Mouse (Mus musculus) kidney, embryonic 16.5 days (tissue): ENCODE results near the gene Cd83. TPM values are rescaled to one million over a fixed set of nuclear protein-coding genes. Genes with fewer than 3 reads are reported as not detected.

ENCODE experiments used
- ATAC-seq: fragments of 200-750 bp; cut with Nextera tagmentation; 2 replicates; pipeline ENCODE4 v1.8.0; 2017; ENCODE audit warnings: moderate TSS enrichment; ENCODE audit not compliant: low FRiP score, low TSS enrichment
- H3K27ac ChIP-seq: fragments of 300-500 bp; sonication (generic); 2 replicates; pipeline ENCODE4 v1.5.1; 2014; ENCODE audit warnings: low read length
- H3K27me3 ChIP-seq: fragments of 300-500 bp; sonication (generic); 2 replicates; pipeline ENCODE4 v1.6.1; 2014; ENCODE audit warnings: low read length, control low read depth, mixed read lengths; ENCODE audit not compliant: insufficient read depth
- H3K36me3 ChIP-seq: fragments of 300-500 bp; sonication (generic); 2 replicates; pipeline ENCODE4 v1.6.1; 2014; ENCODE audit warnings: low read length, control low read depth, mixed read lengths; ENCODE audit not compliant: insufficient read depth
- H3K4me1 ChIP-seq: fragments of 300-500 bp; sonication (generic); 2 replicates; pipeline ENCODE4 v1.6.1; 2014; ENCODE audit warnings: low read length, control low read depth, mixed read lengths; ENCODE audit not compliant: insufficient read depth
- H3K4me2 ChIP-seq: fragments of 300-500 bp; sonication (generic); replicated peaks from 2 replicates; pipeline ENCODE4 v1.6.1; 2014; ENCODE audit warnings: low read depth, low read length
- H3K4me3 ChIP-seq: fragments of 300-500 bp; sonication (generic); 2 replicates; pipeline ENCODE4 v1.5.1; 2014; ENCODE audit warnings: mild to moderate bottlenecking, low read length
- H3K9ac ChIP-seq: fragments of 300-500 bp; sonication (generic); replicated peaks from 2 replicates; pipeline ENCODE4 v1.6.1; 2014; ENCODE audit warnings: low read length
- H3K9me3 ChIP-seq: fragments of 300-500 bp; sonication (generic); 2 replicates; pipeline ENCODE4 v1.6.1; 2016; ENCODE audit warnings: low read length, control low read depth
- whole genome bisulfite sequencing: fragments of 180-500 bp; shearing (Covaris S2); extraction: QIAGEN DNeasy Blood & Tissue Kit; methylation state at CpG from one replicate; pipeline ENCODE4 v1.1.7; 2014; 5-methylcytosine and 5-hydroxymethylcytosine counted together
- polyA plus RNA-seq: library from polyadenylated mRNA; unstranded; fragments of >200 nt; fragmentation: Nextera tagmentation; extraction: Ambion mirVana; gene quantifications from 2 replicates; pipeline ENCODE4 v1.2.1, GENCODE M21; 2015

Gene Cd83
- polyA plus RNA-seq, 1 experiment from 2014 or later: 35.2 TPM

DNA sequence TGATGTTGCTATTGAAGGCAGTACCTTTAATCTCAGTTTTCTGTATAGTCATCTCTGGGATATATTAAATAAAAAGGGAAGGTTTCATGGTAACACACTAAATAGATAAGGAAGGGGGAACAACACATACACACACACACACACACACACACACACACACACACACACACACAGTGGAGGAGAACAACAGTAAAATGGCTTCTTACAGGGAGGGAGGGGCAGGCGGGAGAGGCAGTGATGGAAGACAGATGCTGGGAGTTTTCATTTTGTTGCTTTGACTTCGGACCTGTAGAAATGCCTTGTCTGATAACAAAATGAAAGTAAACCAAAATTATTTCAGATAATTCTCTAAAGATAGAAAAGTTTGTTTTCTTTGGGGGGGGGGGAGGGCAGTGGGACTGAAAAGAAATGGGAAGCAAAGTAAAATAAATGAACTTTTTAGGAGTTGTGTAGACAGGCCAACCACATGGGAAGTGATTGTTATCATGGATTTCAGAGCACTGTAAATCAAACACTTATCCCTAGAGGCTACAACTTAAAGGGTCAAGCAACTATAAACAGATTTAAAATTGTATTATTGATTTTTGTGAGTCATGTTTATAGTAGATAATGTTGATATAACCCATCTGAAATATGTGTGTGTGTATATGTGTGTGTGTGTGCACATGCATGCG is 30.0 kb upstream of the Cd83 start:
- H3K4me3 ChIP-seq: no peak overlapping the region
- H3K4me2 ChIP-seq: no peak overlapping the region
- H3K9ac ChIP-seq: no peak overlapping the region
- H3K27ac ChIP-seq: peak overlapping the region; percentile 58; the same call in 1 of the 2 replicates
- H3K36me3 ChIP-seq: no peaks in the 10 kb centered on the region
- ATAC-seq: peak; percentile 76
- H3K9me3 ChIP-seq: no peaks in the 10 kb centered on the region
- H3K4me1 ChIP-seq: peaks cover 3% of the 10 kb centered on the region
- H3K27me3 ChIP-seq: 0 out of 2 replicates have a peak, but pooled peaks cover 2% of the 10 kb centered on the region
- WGBS: 61% methylated on average over 3 of the region's 3 CpGs

DNA sequence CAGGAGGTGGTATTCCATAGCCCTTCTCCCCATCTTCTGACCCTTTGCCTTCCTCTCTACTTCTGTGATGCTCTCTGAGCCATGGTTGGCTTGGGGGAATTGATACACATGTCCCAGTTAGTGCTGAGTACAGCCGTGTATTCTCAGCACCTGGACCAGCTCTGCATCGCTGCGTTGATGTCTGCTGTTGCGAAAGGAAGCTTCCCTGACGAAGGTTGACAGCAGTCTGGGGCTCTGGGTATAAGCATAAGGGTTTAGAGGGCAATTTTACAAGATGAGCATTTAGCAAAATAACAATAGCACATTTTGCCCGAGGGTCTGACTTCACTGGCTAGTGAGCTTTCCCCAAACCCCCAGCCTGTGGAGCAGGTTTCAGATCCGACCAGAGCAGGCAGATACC is 29.0 kb upstream of the Cd83 start:
- no peak for ATAC-seq
- no peaks in the 10 kb centered on the region for H3K36me3 ChIP-seq
- H3K9ac ChIP-seq: no peak overlapping the region
- no peak overlapping the region for H3K4me2 ChIP-seq
- no peak overlapping the region for H3K4me3 ChIP-seq
- no peaks in the 10 kb centered on the region for H3K9me3 ChIP-seq
- WGBS: 79% methylated on average over 7 of the region's 7 CpGs
- peaks cover 3% of the 10 kb centered on the region for H3K4me1 ChIP-seq
- 0 out of 2 replicates have a peak, but pooled peaks cover 2% of the 10 kb centered on the region for H3K27me3 ChIP-seq
- H3K27ac ChIP-seq: no peak overlapping the region

- H3K27ac ChIP-seq: no peak overlapping the region
- H3K4me3 ChIP-seq: no peak overlapping the region
- H3K4me2 ChIP-seq: no peak overlapping the region
- ATAC-seq: no peak
- 90% methylated on average over 12 of the region's 12 CpGs for WGBS
- no peak overlapping the region for H3K9ac ChIP-seq
- H3K4me1 ChIP-seq: no peaks in the 10 kb centered on the region
- H3K27me3 ChIP-seq: no peaks in the 10 kb centered on the region
- H3K36me3 ChIP-seq: no peaks in the 10 kb centered on the region
- no peaks in the 10 kb centered on the region for H3K9me3 ChIP-seq
Observed at GRCm38 (mm10) chr13:43761156-43761855, 23.3 kb upstream of the Cd83 start.

DNA sequence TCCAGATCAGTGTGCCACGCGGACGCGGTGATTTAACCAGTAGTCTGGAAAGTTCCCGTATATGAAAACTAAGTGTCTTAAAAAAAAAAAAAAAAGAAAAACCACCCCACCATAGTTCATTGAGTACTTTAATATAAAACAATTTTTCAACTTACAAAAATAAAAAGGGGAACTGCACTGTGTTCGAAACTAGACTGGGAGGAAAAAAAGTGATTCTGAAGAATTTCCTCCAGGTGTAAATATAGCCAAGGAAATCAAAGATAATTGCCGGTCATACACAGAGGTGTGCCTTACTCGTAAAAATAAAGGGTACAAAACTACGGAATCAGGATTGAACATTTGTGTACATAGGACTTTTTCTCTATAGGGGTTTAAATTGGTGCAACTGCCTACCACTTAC is 21.7 kb upstream of the Cd83 start:
- ATAC-seq: no peak

DNA sequence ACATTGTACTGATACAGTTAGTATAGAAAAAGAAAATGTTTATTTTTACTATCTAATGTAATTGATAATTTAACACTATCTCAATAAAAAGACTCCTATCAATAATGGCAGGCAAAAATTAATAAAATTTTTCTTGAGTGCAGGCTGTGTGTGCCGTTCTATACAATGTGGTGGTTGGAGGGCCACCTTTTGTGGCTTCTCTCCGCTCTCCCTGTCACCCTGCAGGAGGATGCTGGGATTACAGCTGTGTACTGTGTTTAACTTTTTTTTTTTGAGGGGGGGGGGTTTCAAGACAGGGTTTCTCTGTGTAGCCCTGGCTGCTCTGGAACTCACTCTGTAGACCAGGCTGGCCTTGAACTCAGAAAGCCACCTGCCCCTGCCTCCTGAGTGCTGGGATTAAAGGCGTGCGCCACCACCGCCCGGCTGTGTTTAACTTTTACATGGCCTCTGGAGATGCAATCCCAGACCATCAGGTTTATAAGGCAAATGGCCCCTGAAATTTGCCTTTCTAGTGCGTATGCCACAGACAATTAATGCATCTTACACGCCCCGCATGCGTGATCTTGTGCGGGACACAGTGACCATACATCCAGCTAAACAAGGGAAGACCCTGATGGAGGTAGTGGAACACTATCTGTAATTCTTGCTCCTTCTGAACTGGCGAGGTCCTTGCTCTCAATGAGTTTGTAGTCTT is 21.1 kb upstream of the Cd83 start:
- H3K36me3 ChIP-seq: no peaks in the 10 kb centered on the region

More for the DNA sequence above, 21.7 kb upstream of the Cd83 start:
- Histone ChIP-seq H3K27me3 (no peaks in the 10 kb centered on the region), H3K4me1 (no peaks in the 10 kb centered on the region), H3K4me2 (no peak overlapping the region), H3K4me3 (no peak overlapping the region), H3K9me3 (no peaks in the 10 kb centered on the region), H3K36me3 (no peaks in the 10 kb centered on the region), H3K9ac (no peak overlapping the region), H3K27ac (no peak overlapping the region)
- 95% methylated on average over 9 of the region's 9 CpGs for WGBS

DNA sequence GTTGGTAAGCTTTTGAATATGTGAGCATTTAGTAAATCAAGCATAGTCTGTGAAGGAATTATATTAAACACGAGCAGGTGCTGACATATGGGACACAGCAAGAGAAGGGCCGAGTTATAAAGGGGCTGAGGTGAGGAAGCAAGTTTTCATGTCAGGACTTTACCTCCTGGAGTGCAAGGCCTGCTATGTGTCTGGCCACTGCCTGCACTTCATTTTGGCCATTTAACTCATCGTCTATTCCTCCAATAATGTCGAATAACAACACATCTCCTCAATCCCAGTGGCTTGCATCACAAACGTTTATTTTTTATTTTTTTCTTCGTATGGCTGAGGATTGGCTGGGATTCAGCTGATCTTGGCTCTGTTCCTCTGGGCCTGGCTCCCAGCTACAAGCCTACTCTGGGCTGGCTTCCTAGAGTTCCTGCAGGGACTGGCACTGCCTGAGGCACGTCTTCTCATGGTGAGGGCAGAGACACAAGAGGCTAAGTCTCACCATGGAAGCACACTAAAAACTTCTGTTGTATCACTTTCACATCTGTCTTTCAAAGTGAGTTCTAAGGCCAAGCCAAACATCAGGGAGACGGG is 20.5 kb upstream of the Cd83 start:
- H3K9ac ChIP-seq: no peak overlapping the region
- H3K27ac ChIP-seq: no peak overlapping the region
- H3K4me1 ChIP-seq: 0 out of 2 replicates have a peak, but pooled peaks cover 7% of the 10 kb centered on the region
- H3K4me3 ChIP-seq: no peak overlapping the region
- 64% methylated on average over 8 of the region's 8 CpGs for WGBS
- no peak for ATAC-seq
- H3K36me3 ChIP-seq: no peaks in the 10 kb centered on the region
- H3K9me3 ChIP-seq: no peaks in the 10 kb centered on the region
- H3K27me3 ChIP-seq: no peaks in the 10 kb centered on the region
- no peak overlapping the region for H3K4me2 ChIP-seq

More for the DNA sequence above, 21.1 kb upstream of the Cd83 start:
- Histone ChIP-seq H3K27me3 (no peaks in the 10 kb centered on the region), H3K4me1 (0 out of 2 replicates have a peak, but pooled peaks cover 2% of the 10 kb centered on the region), H3K4me2 (no peak overlapping the region), H3K4me3 (no peak overlapping the region), H3K9ac (no peak overlapping the region), H3K9me3 (no peaks in the 10 kb centered on the region), H3K27ac (no peak overlapping the region)
- 93% methylated on average over 12 of the region's 12 CpGs for WGBS
- ATAC-seq: no peak

DNA sequence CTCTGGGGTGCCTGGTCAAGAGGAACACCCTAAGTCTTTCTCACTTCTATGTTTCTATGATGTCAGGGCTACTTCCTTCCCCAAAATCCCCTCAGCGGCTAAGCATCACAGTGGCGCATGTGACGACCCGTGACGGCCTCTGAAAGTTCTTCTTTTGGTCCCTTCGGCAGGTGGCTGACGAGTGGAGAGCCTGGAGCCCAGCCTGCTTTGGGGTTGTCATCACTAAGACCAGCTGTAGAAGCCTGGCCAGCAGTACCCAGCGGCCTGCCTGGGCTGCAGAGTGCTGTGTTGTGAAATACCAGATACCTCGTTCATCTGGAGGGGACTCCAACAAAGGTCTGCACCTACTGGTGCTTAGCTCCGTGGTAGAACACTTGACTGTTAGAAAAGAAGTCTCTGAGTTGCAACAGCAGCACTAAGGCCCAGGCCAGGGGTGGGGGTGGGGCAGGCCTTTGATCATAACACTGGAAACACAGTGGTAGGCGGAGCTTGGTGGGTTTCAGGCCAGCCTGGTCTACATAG is 19.2 kb upstream of the Cd83 start:
- Histone ChIP-seq H3K27me3 (no peaks in the 10 kb centered on the region), H3K27ac (no peak overlapping the region), H3K4me3 (no peak overlapping the region), H3K4me2 (no peak overlapping the region), H3K4me1 (0 out of 2 replicates have a peak, but pooled peaks cover 7% of the 10 kb centered on the region), H3K9ac (no peak overlapping the region), H3K36me3 (no peaks in the 10 kb centered on the region), H3K9me3 (no peaks in the 10 kb centered on the region)
- WGBS: 77% methylated on average over 11 of the region's 11 CpGs
- ATAC-seq: no peak

DNA sequence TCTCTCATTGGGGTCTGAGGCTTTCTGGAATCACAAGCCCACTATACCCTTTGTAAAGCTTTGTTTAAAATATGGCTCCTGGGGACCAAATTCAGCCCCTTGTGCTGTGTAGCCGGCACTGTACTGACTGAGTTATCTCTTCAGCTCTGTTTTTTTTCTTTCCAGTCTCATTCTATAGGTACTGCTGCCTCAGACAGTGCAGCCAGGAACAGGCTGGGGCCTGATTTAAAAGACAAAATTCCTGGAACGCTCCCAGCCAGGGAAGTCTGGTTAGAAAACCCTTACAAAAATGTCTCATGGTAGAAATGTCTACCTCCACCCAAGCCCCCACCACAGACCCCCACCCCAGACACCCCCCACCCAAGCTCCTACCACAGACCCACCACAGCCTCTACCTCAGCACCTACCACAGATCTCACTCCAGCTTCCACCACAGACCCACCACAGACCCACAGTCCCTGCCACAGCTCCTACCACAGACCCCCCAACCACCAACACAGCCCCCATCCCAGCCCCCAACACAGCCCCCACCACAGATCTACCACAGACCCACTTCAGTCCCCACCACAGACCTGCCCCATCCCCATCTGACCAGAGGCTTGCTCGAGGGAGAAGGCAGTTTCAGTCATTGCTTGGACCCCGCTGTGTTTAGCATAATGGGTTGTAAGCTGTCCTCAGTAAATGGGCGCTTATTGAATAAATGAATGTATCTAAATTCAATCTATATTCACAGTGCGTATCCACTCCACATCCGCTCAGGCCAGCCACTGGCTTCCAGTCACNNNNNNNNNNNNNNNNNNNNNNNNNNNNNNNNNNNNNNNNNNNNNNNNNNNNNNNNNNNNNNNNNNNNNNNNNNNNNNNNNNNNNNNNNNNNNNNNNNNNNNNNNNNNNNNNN is 17.5 kb upstream of the Cd83 start:
- H3K27ac ChIP-seq: no peak overlapping the region
- H3K36me3 ChIP-seq: no peaks in the 10 kb centered on the region
- no peak overlapping the region for H3K9ac ChIP-seq
- no peak overlapping the region for H3K4me3 ChIP-seq
- H3K9me3 ChIP-seq: no peaks in the 10 kb centered on the region
- WGBS: 70% methylated on average over 7 of the region's 7 CpGs
- 0 out of 2 replicates have a peak, but pooled peaks have one; percentile 13 for ATAC-seq
- H3K27me3 ChIP-seq: no peaks in the 10 kb centered on the region
- no peak overlapping the region for H3K4me2 ChIP-seq
- 0 out of 2 replicates have a peak, but pooled peaks cover 7% of the 10 kb centered on the region for H3K4me1 ChIP-seq

DNA sequence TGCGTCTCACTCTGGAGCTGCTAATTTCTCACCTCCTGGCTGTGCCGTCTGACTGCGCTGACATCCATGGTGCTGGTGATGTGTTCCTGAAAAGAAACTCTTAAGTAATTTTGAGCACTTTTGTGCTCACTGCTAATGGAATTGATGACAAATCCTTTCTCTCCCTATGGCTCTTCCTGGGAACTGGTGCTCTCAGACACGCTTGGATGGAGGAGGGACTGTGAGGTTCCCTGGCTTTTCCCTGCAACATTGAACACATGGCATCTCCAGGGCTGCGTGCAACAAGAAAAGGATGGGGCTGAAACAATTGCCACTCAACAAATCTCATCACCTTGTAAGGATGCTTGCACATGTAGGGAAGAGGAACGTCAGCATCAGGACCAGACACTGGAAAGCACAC is 11.6 kb upstream of the Cd83 start:
- WGBS: 83% methylated on average over 6 of the region's 6 CpGs
- Histone ChIP-seq H3K4me1 (peaks cover 11% of the 10 kb centered on the region), H3K4me2 (no peak overlapping the region), H3K9ac (no peak overlapping the region), H3K36me3 (no peaks in the 10 kb centered on the region), H3K27me3 (no peaks in the 10 kb centered on the region), H3K27ac (no peak overlapping the region), H3K9me3 (no peaks in the 10 kb centered on the region), H3K4me3 (no peak overlapping the region)
- ATAC-seq: no peak
